Mouse (Mus musculus): ENCODE measurements around the gene Gm11554.
"Not testable (repeated sequence)": the region's sequence is repeated elsewhere in the genome, so short reads cannot be mapped to it uniquely, and the experiment has no call there.

The Gm11554 gene

GRCm38 (mm10) chr11:99804346-99804745 lies at the start of gene Gm11554:
Gm11554 (minus strand) TSS chr11:99804446.
- not testable (repeated sequence) for DNase-seq (ENCODE audit: low read depth, low spot score)

- DNase-seq (ENCODE audit: low read depth, low spot score), result no peak
Observed at GRCm38 (mm10) chr11:99851508-99851907, 47.3 kb upstream of the Gm11554 start, which contains the start of gene Krtap4-16. Krtap4-16 (minus strand) TSS chr11:99851608.

GRCm38 (mm10) chr11:99846746-99847145 lies 42.5 kb upstream of the Gm11554 start:
- no peak for DNase-seq (ENCODE audit: low read depth, low spot score)

GRCm38 (mm10) chr11:99842185-99842584 lies 37.9 kb upstream of the Gm11554 start:
- no peak for DNase-seq (ENCODE audit: low read depth, low spot score)

- no peak for DNase-seq (ENCODE audit: low read depth, low spot score)
Observed at GRCm38 (mm10) chr11:99837966-99838365, 33.7 kb upstream of the Gm11554 start, which contains the start of gene 2300003K06Rik. 2300003K06Rik (minus strand) TSS chr11:99838066.

GRCm38 (mm10) chr11:99815566-99815965 lies 11.3 kb upstream of the Gm11554 start, which contains the start of gene Gm11564:
Gm11564 (minus strand) TSS chr11:99815666.
- DNase-seq (ENCODE audit: low read depth, low spot score), result not testable (repeated sequence)

GRCm38 (mm10) chr11:99809792-99810191 lies 5.5 kb upstream of the Gm11554 start, which contains the start of gene Krtap4-13:
Krtap4-13 (minus strand) TSS chr11:99809892.
- DNase-seq (ENCODE audit: low read depth, low spot score), result not testable (repeated sequence)

GRCm38 (mm10) chr11:99798832-99799231 lies 5.4 kb downstream of the Gm11554 start, which contains the start of gene Gm11569:
Gm11569 (minus strand) TSS chr11:99798932.
- not testable (repeated sequence) for DNase-seq (ENCODE audit: low read depth, low spot score)

GRCm38 (mm10) chr11:99793367-99793766 lies 10.9 kb downstream of the Gm11554 start, which contains the start of gene Gm11596:
Gm11596 (minus strand) TSS chr11:99793467.
- DNase-seq (ENCODE audit: low read depth, low spot score), result no peak

GRCm38 (mm10) chr11:99784900-99785299 lies 19.3 kb downstream of the Gm11554 start, which contains the start of gene Krtap4-9:
Krtap4-9 (plus strand) TSS chr11:99785200.
- DNase-seq (ENCODE audit: low read depth, low spot score), result not testable (repeated sequence)

GRCm38 (mm10) chr11:99780604-99781003 lies 23.6 kb downstream of the Gm11554 start, which contains the start of gene Krtap4-8:
Krtap4-8 (minus strand) TSS chr11:99780704.
- DNase-seq (ENCODE audit: low read depth, low spot score), result no peak

- DNase-seq (ENCODE audit: low read depth, low spot score), result no peak
Observed at GRCm38 (mm10) chr11:99778401-99778800, 25.8 kb downstream of the Gm11554 start.

GRCm38 (mm10) chr11:99772813-99773212 lies 31.4 kb downstream of the Gm11554 start, which contains the start of gene Gm11595:
Gm11595 (minus strand) TSS chr11:99772913.
- not testable (repeated sequence) for DNase-seq (ENCODE audit: low read depth, low spot score)

GRCm38 (mm10) chr11:99768410-99768809 lies 35.8 kb downstream of the Gm11554 start:
- DNase-seq (ENCODE audit: low read depth, low spot score), result no peak

GRCm38 (mm10) chr11:99758877-99759276 lies 45.4 kb downstream of the Gm11554 start:
- no peak for DNase-seq (ENCODE audit: low read depth, low spot score)

Data from embryo, embryonic 11.5 days (tissue).